Mouse (Mus musculus) macrophage (primary cell): ENCODE measurements around the gene Khdc4. TPM values are rescaled to one million over a fixed set of nuclear protein-coding genes. Genes with fewer than 3 reads are reported as not detected.

Experiments
- H3K27ac ChIP-seq: fragments of 350-480 bp; formaldehyde crosslinking; 2 replicates; pipeline ENCODE4 v1.9.0; 2021
- H3K36me3 ChIP-seq: fragments of 350-480 bp; formaldehyde crosslinking; 2 replicates; pipeline ENCODE4 v1.9.0; 2021; ENCODE audit errors: inconsistent target
- H3K4me3 ChIP-seq: fragments of 350-480 bp; formaldehyde crosslinking; 2 replicates; pipeline ENCODE4 v1.9.0; 2021; ENCODE audit errors: inconsistent target
- H3K79me2 ChIP-seq: fragments of 350-480 bp; formaldehyde crosslinking; 2 replicates; pipeline ENCODE4 v1.9.0; 2021; ENCODE audit errors: inconsistent target
- WGBS: methylation state at CpG from one replicate; pipeline ENCODE4 v1.1.7; 2026; ENCODE audit warnings: inconsistent platforms; ENCODE audit not compliant: missing documents; 5-methylcytosine and 5-hydroxymethylcytosine counted together
- polyA plus RNA-seq: library from polyadenylated mRNA; stranded (reverse); fragments of 250-400 nt; gene quantifications from 3 replicates; pipeline ENCODE4 v1.2.4, GENCODE M21; 2018; ENCODE audit warnings: inconsistent platforms

Gene Khdc4
- polyA plus RNA-seq, 1 experiment from 2014 or later = 25.0 TPM

DNA sequence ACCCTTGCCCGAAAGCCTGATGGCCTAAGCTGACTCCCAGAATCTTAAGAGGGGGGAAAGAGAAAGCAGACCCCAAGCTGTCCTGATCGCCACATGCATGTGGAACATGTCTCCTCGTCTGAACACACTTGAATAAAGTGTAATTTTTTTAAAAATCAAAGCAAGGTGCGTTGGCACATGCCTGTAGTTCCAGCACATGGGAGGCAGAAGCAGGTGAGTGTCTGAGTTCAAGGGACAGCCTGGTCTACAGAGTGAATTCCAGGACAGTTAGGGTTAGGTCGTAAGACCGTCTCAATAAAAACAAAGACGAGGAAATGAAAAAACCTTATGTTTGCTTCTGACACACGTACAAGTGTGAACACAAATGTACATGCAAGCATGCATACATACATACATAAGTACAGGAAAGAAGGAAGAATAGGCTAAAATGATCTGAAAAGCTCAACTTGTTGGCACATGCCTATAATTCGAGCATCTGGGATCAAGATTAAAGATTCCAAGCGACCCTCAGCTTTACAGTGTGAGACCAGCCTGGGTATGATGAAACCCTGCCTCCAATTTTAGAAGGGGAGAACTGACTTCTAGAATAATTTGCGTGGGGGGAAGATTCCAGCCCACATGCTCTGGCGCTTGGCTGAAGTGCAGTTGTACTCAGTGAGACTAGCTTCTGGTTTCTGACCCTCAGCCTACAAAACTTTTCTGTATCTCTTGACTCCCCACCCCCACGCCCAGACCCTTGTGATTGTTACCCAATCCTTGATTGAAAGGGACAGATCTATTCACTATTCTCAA is 34.7 kb upstream of the Khdc4 start:
- Histone ChIP-seq H3K36me3 (peaks cover 17% of the 10 kb centered on the region), H3K79me2 (no peaks in the 10 kb centered on the region), H3K4me3 (no peak overlapping the region), H3K27ac (no peak overlapping the region)
- 56% methylated on average over 12 of the region's 13 CpGs for WGBS

DNA sequence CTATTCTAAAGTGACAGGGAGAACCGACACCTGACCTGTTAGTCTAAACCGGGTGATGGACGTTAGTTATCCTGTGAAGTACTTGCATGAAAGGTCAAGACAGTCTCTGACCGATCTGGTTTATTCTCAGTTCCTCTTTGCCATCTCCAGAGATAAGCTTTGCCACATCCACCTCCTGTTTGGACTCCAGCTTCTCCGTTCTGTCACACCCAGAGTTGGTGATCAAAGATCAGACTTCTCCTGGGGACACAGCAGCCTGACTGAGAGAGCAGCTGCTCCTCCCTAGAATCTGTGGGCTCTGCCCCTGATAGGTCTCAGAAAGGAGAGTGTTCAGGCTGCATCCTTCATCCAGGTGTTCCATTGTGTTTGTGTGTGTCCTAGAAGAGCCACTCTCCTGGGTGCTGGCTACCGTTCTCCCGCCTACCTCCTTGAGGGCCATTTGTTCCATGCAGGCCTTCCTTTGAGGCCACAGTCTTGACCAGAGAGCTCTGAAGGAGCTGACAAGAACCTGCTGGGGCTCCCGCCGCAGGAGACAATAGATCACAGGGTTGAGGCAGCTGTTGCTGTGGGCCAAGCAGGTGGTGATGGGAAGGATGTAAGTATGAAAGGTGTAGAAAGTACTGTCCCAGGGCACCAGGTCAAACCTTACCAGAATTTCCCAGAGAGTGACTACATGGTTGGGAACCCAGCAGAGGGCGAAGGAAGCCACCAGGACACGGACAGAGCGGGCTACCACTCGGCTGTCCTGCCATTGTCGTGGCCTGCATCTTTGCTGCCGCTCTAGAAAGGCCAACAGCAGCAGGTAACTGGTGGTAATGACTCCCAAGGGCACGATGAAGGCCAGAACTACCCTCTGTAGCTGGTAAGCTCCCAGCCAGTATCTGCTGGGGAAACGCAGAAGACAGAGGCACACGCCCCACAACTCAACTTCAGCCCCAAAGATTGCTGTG is 33.7 kb upstream of the Khdc4 start:
- no peak overlapping the region for H3K27ac ChIP-seq
- no peaks in the 10 kb centered on the region for H3K79me2 ChIP-seq
- no peak overlapping the region for H3K4me3 ChIP-seq
- peaks cover 7% of the 10 kb centered on the region for H3K36me3 ChIP-seq
- WGBS = 59% methylated on average over 18 of the region's 18 CpGs

DNA sequence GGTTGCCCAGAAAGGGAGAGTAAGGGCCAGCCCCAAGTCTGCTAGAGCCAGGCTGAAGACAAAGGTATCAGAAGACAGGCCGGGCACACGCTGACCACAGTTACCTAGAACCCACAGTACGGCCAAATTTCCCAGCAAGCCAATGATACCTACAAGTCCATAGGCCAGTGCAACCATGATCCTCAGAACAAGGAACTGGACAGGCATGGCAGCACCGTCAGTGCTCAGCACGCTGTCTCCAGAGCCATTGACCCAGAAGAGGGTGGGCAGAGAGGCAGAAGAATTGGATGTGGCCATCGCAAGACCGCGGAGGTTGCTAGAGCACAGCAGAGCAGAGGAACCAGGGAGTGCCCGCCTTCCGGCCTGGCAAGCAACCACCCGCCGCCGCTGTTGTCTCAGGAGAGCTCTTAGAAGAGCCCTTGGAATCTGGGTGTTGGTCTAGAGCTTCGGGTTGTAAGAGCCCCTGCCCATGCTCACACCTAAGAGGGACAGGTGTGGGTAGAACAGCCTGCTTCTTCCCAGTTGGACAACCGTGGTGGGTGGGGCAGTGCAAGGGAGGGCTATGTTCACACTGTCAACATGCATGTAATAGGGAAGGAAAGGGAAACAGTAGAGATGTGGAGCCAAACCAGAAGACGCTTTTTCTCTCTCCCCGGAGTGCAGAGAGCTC is 32.6 kb upstream of the Khdc4 start, which contains the start of gene Rxfp4:
Gene Rxfp4, minus strand, starts transcription at position 297 of the 670 bp plus-strand sequence.
- H3K36me3 ChIP-seq = no peaks in the 10 kb centered on the region
- H3K27ac ChIP-seq = no peak within 1 kb of the TSS
- H3K79me2 ChIP-seq = no peaks in the 10 kb centered on the region
- 82% methylated on average over 17 of the region's 17 CpGs for WGBS
- no peak within 1 kb of the TSS for H3K4me3 ChIP-seq

DNA sequence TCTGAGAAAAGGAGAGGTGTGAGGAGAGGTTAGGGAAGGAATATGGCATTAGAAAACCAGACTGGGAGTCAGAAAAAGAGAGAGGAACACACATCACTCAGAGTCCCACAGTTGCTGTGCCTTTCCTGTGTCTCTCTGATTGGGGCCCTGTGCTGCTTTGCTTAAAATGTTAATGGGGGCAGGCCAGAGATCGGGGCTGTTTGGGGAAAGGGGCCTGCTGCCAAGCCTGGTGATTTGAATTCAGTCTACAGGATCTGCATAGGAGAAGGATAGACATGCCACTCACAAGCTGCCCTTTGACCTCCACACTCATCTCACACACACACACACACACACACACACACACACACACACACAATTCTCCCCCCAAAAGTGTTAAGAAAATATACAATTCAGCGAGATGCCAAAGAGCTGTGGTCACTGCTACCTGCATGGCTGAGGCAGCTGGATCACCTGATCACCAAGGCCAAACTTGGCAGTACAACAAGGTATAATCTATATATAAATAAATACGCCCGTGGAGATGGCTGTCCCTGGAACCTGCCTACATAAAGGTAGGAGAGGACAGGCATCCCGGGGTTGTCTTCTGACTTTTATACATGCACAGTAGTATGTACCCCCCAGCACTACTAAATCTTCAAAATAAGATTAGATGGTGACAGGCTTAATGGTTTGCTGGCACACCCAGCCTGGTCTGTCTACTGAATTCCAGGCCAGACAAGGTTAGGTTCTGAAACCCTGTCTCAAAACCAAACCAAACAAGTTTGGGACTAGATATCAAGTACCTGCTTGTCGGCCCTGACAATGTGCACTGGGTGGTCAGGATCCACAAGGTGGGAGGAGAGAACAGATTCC is 31.9 kb upstream of the Khdc4 start:
- Histone ChIP-seq H3K4me3 (no peak overlapping the region), H3K79me2 (no peaks in the 10 kb centered on the region), H3K36me3 (no peaks in the 10 kb centered on the region), H3K27ac (no peak overlapping the region)
- 89% methylated on average over 6 of the region's 6 CpGs for WGBS

DNA sequence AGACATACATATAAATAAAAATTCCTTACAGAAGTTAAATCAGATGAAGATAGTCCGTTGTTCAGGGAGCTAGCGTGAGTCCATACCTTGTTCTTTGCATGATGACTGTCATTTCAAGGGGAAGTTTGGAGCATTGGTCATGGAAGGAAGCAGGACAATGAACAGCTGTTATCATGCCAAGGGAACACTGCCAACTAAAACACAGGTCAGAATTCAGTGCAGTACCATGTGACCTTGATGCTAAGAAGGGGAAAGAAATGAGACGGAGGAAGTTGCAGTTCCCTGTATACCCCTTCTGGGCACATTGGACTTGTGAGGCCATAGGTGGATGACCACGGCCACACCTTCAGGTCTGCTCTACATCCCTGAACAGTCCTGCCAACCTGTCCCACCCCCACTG is 31.0 kb upstream of the Khdc4 start:
- Histone ChIP-seq H3K79me2 (no peaks in the 10 kb centered on the region), H3K4me3 (no peak overlapping the region), H3K36me3 (no peaks in the 10 kb centered on the region), H3K27ac (no peak overlapping the region)
- 59% methylated on average over 4 of the region's 4 CpGs for WGBS

DNA sequence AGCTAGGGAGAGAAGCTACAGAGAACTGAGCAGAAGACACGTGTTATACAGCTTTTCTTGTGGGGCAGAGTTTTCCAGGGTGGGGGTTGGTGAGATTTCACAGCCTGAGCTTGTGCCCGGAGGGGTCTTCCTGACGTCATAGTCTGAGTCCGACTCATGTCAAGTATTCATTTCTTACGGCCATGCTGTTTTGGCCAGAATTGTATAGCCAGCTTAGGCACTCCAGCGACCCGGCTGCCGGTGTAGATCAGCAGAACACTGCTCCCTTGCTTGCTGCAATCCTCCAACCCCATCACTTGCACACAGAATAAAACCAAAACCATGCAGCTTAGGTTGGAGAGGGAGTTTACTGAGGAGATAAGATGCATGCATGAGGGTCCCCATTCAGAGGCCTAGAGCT is 30.0 kb upstream of the Khdc4 start:
- Histone ChIP-seq H3K36me3 (no peaks in the 10 kb centered on the region), H3K79me2 (no peaks in the 10 kb centered on the region), H3K4me3 (no peak overlapping the region), H3K27ac (no peak overlapping the region)
- 94% methylated on average over 8 of the region's 8 CpGs for WGBS

DNA sequence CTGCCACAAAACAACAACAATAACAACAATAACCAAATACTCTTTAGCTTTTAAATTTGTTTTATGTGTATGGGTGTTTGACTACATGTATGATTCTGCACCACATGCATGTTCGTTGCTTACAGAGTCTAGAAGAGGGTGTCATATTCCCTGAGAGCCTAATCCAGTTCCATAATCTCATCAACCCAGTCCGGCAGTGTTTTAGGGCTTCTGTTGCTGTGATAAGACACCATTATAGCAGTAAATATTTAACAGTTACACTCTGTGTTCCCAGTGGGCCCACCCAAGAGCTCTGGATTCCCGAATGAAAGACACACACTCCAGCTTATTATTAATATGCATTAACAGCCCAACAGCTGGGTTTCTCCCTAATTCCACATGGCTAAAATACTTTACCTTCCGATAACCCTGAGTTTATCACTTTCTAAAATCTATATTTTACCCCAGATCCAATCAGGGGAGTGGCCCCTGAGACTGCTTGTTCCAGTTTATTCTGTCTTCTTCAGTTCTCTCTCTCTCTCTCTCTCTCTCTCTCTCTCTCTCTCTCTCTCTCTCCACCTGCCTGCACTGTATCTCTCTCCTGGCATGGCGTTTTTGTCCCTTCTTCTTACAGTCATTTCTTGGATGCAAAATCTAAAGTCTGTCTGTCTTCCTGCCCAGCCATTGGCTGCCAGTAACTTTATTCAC is 27.0 kb upstream of the Khdc4 start:
- no peaks in the 10 kb centered on the region for H3K79me2 ChIP-seq
- no peaks in the 10 kb centered on the region for H3K36me3 ChIP-seq
- whole genome bisulfite sequencing = 92% methylated on average over 5 of the region's 5 CpGs
- no peak overlapping the region for H3K4me3 ChIP-seq
- H3K27ac ChIP-seq = no peak overlapping the region

DNA sequence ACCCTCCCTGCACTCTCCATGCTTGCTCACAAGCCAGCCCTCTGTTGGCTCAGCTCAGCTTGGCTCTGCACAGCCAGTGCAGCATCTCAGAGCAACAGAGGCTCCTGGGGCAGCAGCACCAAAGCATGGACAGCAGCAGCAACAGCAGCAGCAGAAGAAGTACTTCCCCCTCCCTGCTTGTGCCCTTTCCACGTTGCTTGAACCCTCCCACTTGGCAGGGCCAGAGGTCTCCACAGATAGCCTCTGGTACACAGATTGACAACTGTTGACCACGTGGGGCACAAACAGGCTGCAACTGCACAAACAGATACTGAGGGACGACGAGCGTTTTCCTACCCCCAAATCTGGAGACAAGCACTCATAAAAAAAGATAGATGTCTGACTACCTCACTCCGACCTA is 25.8 kb upstream of the Khdc4 start:
- no peaks in the 10 kb centered on the region for H3K36me3 ChIP-seq
- 60% methylated on average over 5 of the region's 6 CpGs for WGBS
- H3K4me3 ChIP-seq = no peak overlapping the region
- H3K79me2 ChIP-seq = no peaks in the 10 kb centered on the region
- H3K27ac ChIP-seq = no peak overlapping the region

DNA sequence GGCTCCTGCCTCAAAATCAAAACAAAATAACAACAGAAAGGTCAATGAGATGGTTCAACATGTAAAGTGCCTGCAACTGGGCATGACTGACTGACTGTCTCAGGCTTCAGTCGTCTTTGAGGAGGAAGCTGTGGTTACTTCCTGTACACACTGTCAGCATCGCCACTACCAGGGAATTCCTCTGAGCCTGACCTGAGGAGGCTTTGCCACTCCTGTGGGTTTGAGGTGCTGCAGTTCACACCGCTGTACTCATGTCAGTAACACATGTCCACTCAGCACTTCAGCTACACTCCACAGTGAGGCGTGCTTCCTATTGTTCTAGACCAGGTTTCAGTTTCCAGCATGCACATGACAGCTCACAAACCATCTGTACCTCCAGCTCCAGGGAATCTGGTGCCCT is 21.5 kb upstream of the Khdc4 start:
- Histone ChIP-seq H3K79me2 (no peaks in the 10 kb centered on the region), H3K4me3 (no peak overlapping the region), H3K36me3 (no peaks in the 10 kb centered on the region), H3K27ac (no peak overlapping the region)
- 7% methylated on average over 4 of the region's 4 CpGs for WGBS

DNA sequence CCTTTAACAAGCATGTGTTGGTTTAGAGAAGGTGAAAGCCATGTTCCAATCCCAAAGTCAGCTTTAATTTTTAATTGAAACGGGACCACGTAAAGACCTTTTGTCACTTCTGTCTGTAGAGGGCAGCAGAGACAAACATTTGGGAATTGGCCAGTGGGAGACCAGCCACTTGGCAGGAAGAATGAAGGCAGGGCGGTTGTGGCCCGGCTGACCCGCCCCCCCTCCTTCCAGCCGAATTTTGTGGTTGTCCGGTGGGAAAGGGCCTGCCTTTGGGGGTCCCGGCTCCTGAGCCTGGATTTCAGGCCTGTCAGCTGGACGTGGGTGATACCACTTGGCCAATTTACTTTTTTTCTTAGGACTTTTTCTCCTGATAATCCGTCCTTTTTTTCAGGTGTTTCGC is 8.2 kb upstream of the Khdc4 start:
- H3K79me2 ChIP-seq = no peaks in the 10 kb centered on the region
- peak overlapping the region; percentile 24; the same call in 1 of the 2 replicates for H3K4me3 ChIP-seq
- no peaks in the 10 kb centered on the region for H3K36me3 ChIP-seq
- no peak overlapping the region for H3K27ac ChIP-seq
- 9% methylated on average over 11 of the region's 11 CpGs for WGBS

DNA sequence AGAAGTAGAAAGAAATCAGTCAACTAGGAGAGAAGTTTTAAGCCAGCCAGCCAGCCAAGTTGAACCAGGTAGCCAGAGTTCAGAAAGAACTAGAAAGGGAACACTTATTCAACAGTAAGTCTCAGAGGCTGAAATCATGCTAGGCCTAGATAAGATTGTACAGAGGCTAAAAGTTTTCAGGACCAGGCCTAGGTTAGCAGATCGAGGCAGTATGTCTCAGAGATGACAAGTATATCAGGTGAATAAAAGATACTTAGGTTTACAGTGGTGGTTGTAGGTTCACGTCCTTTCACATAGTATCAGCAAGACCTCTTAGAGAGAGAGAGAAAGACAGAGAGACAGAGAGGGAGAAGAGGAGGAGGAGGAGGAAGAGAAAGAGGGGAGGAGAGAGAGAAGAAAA is 1.8 kb upstream of the Khdc4 start:
- H3K4me3 ChIP-seq = no peak overlapping the region
- no peaks in the 10 kb centered on the region for H3K36me3 ChIP-seq
- H3K27ac ChIP-seq = no peak overlapping the region
- 100% methylated on average over 2 of the region's 2 CpGs for WGBS
- H3K79me2 ChIP-seq = peaks cover 29% of the 10 kb centered on the region

DNA sequence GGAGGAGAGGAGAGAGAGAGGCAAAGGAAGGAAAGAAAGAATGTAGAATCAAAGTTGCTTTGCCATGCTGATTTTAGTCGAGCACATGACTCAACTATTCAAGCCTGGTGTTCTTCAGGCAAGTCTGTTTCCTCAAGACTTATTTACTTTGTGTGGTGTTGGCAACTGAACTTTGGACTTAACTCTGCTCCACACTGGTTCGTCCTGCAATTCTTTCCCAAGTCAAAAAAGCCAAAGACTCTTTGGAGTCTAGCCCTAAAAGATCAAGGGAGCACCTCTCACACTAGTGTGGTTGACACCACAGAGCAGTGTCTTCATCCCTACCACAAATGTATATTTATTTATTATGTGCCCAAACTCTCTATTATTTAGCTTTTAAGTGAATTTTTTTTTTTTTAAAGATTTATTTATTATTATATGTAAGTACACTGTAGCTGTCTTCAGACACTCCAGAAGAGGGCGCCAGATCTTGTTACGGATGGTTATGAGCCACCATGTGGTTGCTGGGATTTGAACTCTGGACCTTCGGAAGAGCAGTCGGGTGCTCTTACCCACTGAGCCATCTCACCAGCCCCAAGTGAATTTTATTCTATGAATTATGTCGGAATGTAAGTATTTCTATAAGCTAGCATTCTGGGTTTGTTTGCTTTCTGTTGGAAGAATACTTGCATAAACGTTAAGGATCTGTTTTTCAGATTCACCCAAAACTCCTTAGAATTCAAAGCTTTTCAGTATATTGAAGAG is 1.2 kb upstream of the Khdc4 start:
- Histone ChIP-seq H3K4me3 (peak overlapping the region; percentile 46), H3K79me2 (peaks cover 35% of the 10 kb centered on the region), H3K36me3 (peaks cover 3% of the 10 kb centered on the region; the same call in 1 of the 2 replicates), H3K27ac (peak overlapping the region; percentile 74)
- 55% methylated on average over 6 of the region's 8 CpGs for WGBS

DNA sequence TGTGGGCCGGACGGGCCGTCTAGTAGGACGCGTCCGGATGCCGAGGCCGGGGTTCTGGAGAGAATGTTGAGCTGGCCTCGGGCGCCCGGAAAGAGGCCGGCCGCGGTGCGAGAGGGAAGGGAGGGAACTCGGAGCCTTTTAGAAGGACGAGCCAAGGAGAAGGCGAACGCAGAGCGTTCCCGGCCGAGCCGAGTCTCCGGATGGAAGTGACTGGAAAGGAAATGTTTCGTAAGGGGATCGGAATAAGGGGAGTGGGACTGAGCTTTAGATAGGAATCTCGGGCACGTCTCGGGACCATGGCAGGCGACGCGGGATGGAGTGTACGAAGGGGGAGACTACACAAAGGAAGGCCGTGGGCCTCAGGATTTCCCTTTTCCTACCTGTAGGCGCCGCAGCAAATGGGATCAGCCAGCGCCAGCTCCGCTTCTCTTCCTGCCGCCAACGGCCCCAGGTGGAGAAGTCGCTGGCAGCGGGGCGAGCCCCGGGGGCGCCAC is 402 bp downstream of the Khdc4 start:
- Histone ChIP-seq H3K79me2 (peaks cover 51% of the 10 kb centered on the region), H3K36me3 (peaks cover 19% of the 10 kb centered on the region), H3K4me3 (peak overlapping the region; percentile 96), H3K27ac (peak overlapping the region; percentile 83)
- WGBS = under 1% methylated on average over 35 of the region's 45 CpGs
